Mouse (Mus musculus) mesoderm, embryonic 11.5 days (tissue): ENCODE measurements around the gene Ykt6.
A peak's percentile ranks its signal among the peaks of the same experiment; 100 is the strongest.
"Not testable (repeated sequence)": the region's sequence is repeated elsewhere in the genome, so short reads cannot be mapped to it uniquely, and the experiment has no call there.

Source experiments
- DNase-seq: peaks from one replicate; pipeline ENCODE4 v3.0.0-alpha.2; 2012; ENCODE audit warnings: low read depth, low spot score

Ykt6 gene

GRCm38 (mm10) chr11:5990910-5991309 lies 35.4 kb downstream of the Ykt6 start:
- peak; percentile 74 for DNase-seq

DNA sequence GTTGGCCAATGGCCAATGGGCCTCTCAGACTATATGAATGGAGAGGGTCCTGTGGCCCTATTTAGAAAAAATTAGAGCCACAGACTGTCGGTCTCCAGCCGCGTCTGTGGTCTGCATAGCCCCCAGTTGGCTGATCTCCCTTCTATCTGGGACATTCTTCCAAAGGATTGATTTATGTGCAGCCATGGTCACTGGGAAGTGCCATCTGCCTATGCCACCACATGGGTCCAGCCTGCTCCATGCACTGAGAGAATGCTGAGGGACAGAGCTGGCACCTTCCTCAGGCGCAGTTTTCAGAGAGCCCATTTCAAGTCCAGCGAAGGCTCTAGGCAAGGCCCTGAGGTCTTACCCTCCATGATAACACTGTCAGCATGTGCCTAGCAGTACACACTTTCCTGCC lies 38.7 kb downstream of the Ykt6 start:
- DNase-seq, result no peak

- DNase-seq, result no peak
Observed at GRCm38 (mm10) chr11:5994880-5995279, 39.4 kb downstream of the Ykt6 start.

DNA sequence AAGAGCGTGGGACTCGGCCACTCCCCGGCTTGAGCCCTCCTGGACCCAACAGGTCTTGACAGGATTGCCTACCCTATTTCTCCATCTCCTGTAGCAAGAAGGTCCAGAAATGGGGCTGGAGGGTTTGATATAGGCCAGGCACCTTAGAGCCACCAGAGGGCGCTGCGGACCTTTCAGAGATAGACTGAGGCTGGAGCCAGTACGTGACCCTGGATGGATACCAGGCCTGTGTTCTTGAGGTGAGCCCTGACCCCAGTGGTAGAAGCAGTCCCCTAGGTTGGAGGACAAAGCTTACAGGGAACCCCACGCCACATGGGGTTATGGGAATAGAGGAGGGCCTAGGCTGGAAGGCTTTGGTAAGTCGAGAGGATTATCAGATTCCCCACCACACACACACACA lies 40.5 kb downstream of the Ykt6 start:
- DNase-seq, result peak; percentile 85

DNA sequence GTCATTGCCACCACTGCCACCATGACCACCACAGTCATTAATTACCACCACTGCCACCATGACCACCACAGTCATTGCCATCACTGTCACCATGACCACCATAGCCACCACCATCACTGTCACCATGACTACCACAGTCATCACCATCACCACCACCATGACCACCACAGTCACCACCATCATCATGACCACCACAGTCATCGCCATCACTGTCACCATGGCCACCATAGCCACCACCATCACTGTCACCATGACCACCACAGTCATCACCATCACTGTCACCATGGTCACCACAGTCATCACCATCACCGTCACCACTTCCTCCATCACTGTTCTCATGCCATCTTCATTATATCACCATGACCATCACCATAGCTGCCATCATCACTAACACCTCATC lies 43.0 kb downstream of the Ykt6 start:
- no peak for DNase-seq

DNA sequence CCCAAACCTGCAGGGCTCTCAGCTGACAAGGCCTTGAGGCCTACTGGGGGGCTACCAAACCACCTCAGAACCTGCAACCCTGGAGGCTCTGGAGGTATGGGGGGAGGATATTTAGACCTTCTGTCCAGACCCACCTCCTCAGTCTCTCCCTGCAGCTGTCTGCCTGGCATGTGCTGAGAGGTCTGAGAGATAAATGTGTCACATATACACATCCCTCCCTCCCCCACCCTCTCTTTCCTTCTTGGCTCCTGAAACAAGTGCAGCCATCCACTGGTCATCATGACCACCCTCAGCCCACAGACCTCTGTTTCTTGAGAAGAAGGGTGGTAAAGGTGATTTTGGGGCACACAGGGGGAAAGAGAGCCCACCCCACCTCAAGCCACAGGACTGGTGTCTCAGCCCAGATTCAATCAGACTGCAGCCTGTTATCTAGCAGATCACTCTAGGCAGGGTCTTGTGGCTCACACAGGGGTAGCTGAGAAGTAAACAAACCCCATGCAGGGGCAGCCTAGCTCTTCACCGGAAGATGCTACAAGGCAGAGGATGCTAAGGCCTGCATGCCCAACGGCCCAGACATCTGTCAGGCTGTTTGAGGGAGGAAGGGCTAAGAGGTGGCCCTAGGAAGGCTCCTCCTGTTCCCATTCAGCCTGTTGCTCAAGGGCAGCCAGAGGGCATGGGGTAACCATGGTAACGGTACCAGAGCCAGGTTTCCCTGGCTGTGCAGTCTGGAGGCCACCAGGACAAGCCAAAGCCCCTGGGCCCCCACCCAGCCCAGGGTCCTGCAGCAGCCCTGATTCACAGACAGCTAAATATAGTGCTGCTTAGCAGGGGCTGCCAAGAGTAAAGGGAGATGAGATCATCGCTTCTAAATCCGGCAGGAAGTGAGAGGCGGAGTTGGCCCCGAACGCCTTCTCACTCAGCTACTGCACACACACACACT lies 44.6 kb downstream of the Ykt6 start:
- peak; percentile 81 for DNase-seq

GRCm38 (mm10) chr11:6000961-6001682 lies 45.6 kb downstream of the Ykt6 start:
- no peak for DNase-seq

DNA sequence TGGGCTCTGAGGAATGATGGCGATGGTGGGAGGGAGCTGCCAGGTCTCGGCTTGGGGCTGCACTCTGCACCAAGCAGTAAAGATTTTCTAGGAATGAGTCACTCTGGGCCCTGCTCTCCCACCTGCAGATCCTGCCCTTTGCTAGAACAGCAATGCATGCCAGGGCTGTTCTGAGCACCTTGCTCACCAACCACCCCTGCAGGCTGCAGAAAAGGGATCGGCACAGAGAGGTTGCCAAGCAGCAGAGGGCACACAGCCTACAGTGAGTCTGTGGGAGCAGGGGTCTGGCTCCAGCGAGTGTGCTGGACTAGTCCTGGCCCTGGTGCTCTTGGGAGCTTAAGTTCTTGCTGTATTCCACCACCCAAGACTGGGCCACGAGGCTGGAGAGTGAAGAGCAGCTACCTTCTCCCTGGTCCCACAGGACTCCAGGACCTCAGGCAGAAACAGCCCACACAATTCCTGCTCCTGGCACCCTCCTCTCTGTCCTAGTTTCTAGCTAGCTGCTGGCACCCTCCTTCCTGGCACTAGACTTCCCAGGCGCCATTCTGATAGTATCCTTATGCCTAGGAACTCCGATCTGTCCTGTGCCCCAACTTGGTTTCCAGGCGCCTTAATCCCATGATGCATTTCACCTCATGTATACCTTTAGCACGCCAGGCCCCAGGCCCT lies 46.6 kb downstream of the Ykt6 start:
- DNase-seq, result no peak

- DNase-seq, result no peak
Observed at GRCm38 (mm10) chr11:6003046-6003639, 47.6 kb downstream of the Ykt6 start.

GRCm38 (mm10) chr11:6005374-6006043 lies 50.0 kb downstream of the Ykt6 start:
- not testable (repeated sequence) for DNase-seq

- DNase-seq, result not testable (repeated sequence)
Observed at GRCm38 (mm10) chr11:6006351-6007009, 51.0 kb downstream of the Ykt6 start.

- DNase-seq, result not testable (repeated sequence)
Observed at GRCm38 (mm10) chr11:6007010-6007778, 51.7 kb downstream of the Ykt6 start.

DNA sequence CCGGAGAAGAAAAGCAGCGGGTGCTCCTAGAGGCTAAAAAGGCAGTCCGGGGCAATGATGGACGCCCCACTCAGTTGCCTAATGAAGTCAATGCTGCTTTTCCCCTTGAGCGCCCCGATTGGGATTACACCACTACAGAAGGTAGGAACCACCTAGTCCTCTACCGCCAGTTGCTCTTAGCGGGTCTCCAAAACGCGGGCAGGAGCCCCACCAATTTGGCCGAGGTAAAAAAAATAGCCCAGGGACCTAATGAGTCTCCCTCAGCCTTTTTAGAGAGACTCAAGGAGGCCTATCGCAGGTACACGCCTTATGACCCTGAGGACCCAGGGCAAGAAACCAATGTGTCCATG lies 52.3 kb downstream of the Ykt6 start:
- not testable (repeated sequence) for DNase-seq

DNA sequence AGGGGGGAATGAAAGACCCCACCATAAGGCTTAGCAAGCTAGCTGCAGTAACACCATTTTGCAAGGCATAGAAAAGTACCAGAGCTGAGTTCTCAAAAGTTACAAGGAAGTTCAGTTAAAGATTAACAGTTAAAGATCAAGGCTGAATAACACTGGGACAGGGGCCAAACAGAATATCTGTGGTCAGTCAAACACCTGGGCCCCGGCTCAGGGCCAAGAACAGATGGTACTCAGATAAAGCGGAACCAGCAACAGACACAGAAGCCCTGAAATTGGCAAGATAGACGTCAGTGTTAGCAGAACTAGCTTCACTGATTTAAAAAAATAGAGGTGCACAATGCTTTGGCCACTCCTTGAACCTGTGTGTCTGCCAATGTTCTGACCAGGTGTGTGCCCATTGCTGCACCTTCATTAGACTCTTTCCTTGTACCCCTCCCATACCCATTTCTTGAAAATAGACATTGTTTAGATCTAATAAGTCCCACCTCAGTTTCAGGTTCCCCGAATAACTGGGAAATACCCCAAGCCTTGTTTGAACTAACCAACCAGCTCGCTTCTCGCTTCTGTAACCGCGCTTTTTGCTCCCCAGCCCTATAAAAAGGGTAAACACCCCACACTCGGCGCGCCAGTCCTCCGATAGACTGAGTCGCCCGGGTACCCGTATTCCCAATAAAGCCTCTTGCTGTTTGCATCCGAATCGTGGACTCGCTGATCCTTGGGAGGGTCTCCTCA lies 55.4 kb downstream of the Ykt6 start:
- not testable (repeated sequence) for DNase-seq

- DNase-seq, result no peak
Observed at GRCm38 (mm10) chr11:6011879-6012278, 56.4 kb downstream of the Ykt6 start.

GRCm38 (mm10) chr11:6013359-6013758 lies 57.9 kb downstream of the Ykt6 start:
- no peak for DNase-seq

DNA sequence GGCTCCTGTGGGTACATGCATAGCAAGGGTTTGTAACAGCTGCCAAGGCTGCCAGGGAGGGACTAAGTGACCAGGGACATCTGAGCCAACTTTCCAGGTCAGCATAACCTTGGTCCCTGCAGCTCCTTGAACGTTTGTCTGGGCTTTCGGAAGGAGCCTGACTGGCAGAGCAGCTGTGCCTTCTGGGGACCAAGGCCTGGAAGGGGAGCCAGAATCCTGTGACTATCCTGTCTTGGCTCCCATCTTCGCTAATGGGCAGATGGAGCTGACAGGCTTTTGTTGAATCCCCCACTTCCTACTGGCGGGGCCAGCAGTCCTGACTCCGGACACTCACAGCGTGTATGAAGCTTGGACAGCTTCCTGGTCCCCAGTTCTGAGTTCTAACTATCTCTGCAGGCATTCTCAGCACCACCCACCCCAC lies 59.5 kb downstream of the Ykt6 start:
- no peak for DNase-seq

GRCm38 (mm10) chr11:6016368-6016767 lies 60.9 kb downstream of the Ykt6 start:
- peak; percentile 49 for DNase-seq

DNA sequence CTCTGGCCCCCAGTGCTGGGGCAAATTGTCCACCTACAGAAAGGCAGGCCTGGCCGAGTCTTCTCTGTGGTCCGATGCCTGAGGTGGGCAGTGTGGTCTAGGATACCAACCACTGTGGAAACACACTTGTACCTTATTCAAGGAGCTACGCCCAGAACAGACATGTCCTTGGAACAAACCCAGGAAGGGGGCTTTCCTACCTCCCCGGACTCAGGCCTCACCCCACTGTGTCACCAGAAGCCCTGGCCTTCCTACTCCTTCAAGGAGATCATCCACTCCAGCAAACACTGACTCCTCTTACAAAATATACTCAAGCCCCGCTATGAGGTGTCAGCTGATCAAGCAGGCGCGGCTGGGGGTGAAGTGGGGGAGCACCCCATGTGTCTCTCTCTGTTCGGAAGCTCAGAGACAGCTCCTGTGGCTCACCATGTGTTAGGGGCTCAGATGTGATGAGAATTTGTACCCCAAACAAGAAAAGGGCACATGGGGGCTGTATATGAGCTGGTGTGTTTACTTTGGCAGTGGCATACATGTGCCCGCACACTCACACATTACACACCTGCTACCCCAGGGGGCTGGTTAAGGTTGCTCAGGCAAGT lies 61.4 kb downstream of the Ykt6 start:
- DNase-seq, result no peak
